Mouse (Mus musculus) hindlimb bud, embryonic 11.5 days (tissue): ENCODE measurements at regions not wholly inside any gene's neighbourhood (a gene's known extent, or its start where the extent isn't known, plus 50 kb on each side); places are given as distances from the start of the nearest gene placed in this dataset.

Experiments used
- DNase-seq: peaks from one replicate; pipeline ENCODE4 v3.0.0-alpha.2; 2012; ENCODE audit warnings: low read depth, low spot score; ENCODE audit errors: extremely low spot score

DNA sequence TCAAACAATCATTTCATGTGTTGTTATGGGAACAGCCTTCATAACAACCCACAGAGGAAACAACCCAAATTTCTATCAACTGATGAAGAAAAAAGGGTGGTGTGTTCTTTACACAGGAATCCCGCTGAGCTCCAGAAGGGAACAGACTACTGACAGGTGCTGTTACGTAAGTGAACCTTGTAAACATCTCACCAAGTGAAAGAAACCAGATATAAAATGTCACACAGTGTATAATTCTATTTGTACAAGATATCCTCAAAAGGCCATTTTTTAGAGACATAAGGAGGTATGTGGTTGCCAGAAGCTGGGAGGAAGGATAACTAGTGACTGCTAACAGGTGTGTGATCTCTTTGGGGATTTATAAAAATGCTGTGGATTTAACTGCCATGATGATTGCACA lies 119.9 kb downstream of the Plod2 start:
- DNase-seq, result no peak

- no peak for DNase-seq
These were observed 125.4 kb downstream of the Plod2 start for GRCm38 (mm10) chr9:92667361-92667881.

- no peak for DNase-seq
These were observed 129.9 kb downstream of the Plod2 start for GRCm38 (mm10) chr9:92671966-92672365.

- no peak for DNase-seq
These were observed 152.5 kb downstream of the Plod2 start for GRCm38 (mm10) chr9:92694361-92695016.

DNA sequence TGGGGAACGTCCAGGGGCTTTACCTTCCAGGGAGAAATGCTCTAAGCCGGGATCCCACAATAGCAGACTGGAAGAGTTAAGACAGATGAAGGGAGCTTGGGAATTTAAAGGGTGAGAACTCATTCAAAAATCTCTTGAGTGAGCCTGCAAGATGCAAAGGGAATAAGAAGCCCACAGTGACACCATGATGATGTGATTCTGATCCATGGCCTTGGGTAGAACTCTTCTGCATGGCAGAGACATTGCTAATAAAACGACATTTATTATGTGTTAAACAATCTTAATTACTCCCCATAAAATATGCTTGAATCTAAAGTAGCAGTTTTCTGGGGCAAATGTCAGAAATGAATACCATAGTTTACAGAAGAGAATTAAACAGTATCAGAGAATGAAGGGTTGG lies 155.9 kb downstream of the Plod2 start:
- DNase-seq, result no peak

DNA sequence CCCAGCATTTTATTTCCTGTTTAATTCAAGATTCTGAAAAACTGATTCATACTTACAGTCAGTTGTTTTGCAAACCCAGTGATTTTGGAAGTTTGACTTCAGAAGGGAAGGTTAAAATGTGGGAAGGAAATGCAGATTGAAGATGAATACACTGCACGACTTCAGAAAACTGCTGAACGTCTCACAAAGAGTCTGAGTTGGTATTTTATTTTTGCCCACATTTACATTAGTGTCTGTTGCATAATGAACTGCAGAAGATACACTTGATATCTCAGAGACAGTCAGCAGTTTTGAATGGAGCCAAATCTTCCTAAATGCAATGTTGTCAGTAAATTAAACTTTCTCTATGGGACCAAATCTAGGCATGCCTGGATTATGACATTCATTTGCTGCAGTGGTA lies 162.7 kb downstream of the Plod2 start:
- DNase-seq, result no peak

GRCm38 (mm10) chr9:92707011-92707410 lies 165.0 kb downstream of the Plod2 start:
- no peak for DNase-seq

DNA sequence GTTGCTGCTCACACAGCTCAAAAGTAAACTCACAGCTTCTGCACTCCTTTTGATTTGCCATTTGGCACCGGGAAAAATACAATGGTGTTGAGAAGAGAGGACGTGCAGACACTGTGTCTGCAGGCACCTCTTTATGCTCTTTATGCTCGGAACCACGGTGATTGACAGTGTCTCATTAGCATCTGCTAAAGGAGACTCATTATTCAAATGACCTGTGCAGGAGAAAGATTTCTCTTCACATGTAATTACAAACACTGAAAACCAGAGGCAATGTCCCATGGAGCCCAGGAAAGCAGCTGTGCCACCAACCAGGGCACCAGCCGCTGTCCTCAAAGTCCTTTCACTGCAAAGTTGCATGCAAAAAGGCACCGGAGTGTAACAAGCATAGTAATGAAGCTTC lies 175.2 kb downstream of the Plod2 start:
- no peak for DNase-seq

DNA sequence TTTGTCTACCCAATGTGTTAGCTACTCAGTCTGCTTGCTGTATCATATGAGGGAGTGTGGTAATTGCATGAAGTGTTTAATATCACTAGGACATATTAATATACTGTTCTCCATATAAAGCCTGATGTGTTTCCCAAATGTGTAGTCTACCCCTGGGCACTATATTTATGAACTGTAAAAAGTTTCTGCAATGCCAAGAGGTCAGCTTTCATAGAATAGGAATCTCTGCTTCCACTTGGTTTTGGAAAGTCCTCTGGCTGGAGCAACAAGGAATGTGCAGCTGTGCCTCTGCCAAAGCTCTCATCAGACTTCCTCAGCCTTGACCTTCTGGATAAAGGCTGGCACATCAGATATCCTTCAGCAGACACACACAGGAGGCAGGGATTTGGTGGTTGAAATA lies 176.3 kb downstream of the Plod2 start:
- DNase-seq, result no peak

DNA sequence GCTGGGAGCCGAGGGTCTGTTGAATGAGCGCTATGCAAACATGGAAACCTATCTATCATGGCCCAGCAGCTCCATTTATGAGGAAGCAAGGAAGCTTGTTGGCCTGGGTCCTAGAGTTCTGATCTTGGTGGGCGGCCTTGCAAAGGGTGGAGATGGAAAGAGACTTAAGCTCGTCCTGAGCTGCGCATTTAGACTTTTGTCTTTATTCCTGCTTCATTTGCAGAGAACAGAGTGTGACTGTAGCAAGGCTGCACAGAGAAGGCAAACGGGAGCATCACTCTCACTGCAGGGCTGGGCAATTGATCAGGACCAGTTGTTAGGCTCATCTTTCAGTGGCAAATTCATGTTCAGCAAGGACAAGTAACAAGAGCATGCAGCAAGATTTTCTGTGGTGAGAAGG lies 177.2 kb downstream of the Plod2 start:
- no peak for DNase-seq

GRCm38 (mm10) chr9:92728864-92729263 lies 186.8 kb downstream of the Plod2 start:
- DNase-seq, result no peak

GRCm38 (mm10) chr9:92731396-92731795 lies 189.4 kb downstream of the Plod2 start:
- DNase-seq, result no peak

DNA sequence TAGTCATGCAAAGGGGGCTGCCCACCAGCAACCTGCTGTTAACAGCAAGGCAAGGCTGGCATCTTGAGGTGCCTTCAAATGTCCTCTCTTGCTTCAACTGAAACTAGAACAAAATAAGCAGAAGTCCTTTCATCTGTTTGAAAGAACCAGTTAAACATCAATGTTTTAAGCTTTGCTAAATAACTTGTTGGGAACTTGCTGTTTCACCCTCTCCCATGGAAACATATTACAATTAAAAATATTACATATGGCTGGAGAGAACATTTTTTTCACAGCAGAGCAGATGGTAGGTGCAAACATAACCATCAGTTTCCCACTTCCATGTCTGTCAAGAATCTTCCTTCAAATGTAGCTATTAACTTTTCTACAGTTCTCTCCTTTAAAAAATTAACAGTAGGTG lies 225.5 kb downstream of the Plod2 start:
- DNase-seq, result no peak

GRCm38 (mm10) chr9:92768432-92768831 lies 226.4 kb downstream of the Plod2 start:
- no peak for DNase-seq

DNA sequence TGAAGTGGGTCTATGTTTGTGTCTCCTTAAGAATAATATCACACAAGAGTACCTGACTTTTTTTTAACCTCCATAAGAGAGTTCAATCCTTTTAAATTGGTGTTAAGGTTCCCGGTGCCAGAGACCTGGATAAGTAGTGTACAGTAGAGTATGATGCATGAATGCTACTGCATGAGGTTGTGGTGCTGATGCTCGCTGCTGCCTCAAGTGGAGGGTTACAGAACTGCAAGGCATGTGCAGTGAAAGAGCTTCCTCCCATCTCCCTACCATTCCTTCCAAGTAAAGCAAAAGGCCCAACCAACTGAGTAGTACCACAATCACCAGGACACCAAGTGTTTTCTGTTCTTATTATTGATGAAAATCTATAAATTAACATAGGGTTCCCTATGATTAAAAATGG lies 227.5 kb downstream of the Plod2 start:
- DNase-seq, result no peak

DNA sequence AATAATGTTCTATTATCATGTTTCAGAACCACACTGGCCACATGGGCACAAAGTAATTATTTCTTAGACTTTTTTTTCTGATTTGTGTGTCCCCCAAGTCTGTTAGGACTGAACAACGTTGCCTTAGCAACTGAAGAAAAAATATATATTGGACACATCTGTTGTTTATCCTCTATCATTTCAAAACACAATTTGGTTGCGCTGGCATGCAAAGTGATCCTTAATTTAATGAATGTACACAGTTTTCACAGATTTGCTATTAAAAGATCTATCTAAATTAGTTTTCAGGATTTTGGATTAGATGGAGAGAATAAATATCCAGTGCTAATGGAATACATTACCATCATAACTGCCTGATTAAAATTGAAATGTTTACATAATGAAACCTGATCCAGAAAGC lies 229.0 kb downstream of the Plod2 start:
- no peak for DNase-seq

DNA sequence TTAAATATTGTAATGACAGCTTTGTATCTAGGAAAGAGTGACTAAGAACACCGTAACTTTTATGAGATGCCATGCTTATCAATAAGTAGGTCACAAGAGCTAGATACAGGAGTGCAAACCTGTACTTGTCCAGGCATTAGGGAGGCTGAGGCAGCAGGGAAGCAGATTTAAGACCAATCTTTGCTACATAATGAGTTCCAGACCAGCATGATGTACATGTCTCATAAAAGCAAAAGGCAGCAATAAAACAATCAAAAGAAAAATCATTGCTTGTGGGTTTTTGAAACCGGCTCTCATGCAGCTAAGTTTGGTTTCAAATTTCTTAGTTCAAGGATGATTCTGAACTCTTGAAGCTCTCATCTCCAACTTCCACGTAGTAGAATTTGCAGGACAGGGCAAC lies 229.7 kb downstream of the Plod2 start:
- DNase-seq, result peak; percentile 39

DNA sequence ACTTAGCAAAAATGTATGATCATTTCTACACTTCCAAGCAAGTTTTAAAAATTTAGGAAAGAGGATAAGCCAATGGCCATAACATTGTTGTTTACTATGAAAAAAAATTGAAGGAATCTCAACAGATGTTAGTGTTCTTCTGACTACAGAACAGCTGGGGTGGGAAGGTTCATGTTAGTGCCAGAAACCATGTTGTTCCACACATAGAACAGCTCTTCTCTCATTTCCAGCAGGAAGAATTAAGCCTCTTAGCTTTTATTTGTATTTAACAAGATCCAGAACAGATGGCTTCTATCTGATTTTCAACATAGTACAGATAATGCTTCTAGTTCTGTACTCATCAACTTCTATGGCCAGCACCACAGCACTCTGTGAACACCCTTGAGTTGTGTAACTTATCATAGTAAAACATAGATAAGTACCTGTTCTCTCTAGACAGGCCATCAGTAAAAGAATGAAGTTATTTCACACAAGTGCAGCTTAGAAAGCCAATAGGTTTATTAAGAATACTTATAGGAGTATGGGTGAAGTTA lies 241.0 kb downstream of the Plod2 start:
- DNase-seq, result no peak

DNA sequence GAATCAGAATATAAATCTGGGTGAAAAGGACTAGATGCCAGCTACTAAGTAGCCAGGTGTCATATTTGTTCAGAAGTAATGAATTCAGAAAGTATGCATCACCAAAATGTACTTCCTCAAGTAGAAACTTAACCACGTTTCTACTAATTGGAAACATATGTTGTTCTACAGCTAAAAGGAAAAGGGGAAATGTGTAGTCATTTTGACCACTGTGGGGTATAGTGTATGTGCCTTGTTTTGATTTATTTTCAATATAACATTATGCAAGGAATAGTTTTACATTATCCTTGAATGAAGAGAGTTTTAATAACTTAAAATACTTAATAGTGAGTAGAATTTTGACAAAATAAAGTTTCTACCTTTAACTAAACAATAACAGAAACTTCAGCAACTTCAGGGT lies 257.7 kb downstream of the Plod2 start:
- DNase-seq, result peak; percentile 14

GRCm38 (mm10) chr9:92809469-92809868 lies 267.4 kb downstream of the Plod2 start:
- no peak for DNase-seq

GRCm38 (mm10) chr9:92820721-92821120 lies 278.7 kb downstream of the Plod2 start:
- no peak for DNase-seq

GRCm38 (mm10) chr9:92826708-92827353 lies 284.8 kb downstream of the Plod2 start:
- no peak for DNase-seq
